Mouse (Mus musculus): Measurements from ENCODE around the gene Olfr410. TPM values are rescaled to one million over a fixed set of nuclear protein-coding genes. Genes with fewer than 3 reads are reported as not detected.

Gene Olfr410
- polyA plus RNA-seq, 1 experiment from 2014 or later = not detected

GRCm38 (mm10) chr11:74283436-74283835 is 54.4 kb downstream of the Olfr410 start, which contains the start of gene Olfr59:
Gene Olfr59, plus strand, starts transcription at chr11:74283736.
- Histone ChIP-seq H3K4me2 (no peak within 1 kb of the TSS), H3K36me3 (no peaks in the 10 kb centered on the region), H3K4me3 (replicated peaks) (no peak within 1 kb of the TSS), H3K9ac (replicated peaks) (no peak within 1 kb of the TSS), H3K27ac (no peak within 1 kb of the TSS), H3K9me3 (peaks cover 13% of the 10 kb centered on the region; the same call in 1 of the 2 replicates), H3K4me1 (replicated peaks) (no peaks in the 10 kb centered on the region), H3K27me3 (no peaks in the 10 kb centered on the region)
- ATAC-seq (ENCODE audit: insufficient number of reproducible peaks, insufficient read depth, low FRiP score, low TSS enrichment, low read depth) = no peak
- 60% methylated on average over 2 of the region's 2 CpGs for WGBS

Other genes with a start within 250 kb of the Olfr410 start
- not detected in 2 replicates for gene Olfr401, start 224.3 kb downstream of the Olfr410 start, polyA plus RNA-seq (2016; fragmentation: Nextera tagmentation; extraction: Ambion mirVana)
- gene Olfr402, start 184.5 kb downstream of the Olfr410 start, polyA plus RNA-seq (2016; fragmentation: Nextera tagmentation; extraction: Ambion mirVana) = not detected in 2 replicates
- not detected in 2 replicates for gene Olfr403, start 151.8 kb downstream of the Olfr410 start, polyA plus RNA-seq (2016; fragmentation: Nextera tagmentation; extraction: Ambion mirVana)
- gene Olfr43, start 126.7 kb downstream of the Olfr410 start, polyA plus RNA-seq (2016; fragmentation: Nextera tagmentation; extraction: Ambion mirVana) = not detected in 2 replicates
- gene Olfr406, start 78.2 kb downstream of the Olfr410 start, polyA plus RNA-seq (2016; fragmentation: Nextera tagmentation; extraction: Ambion mirVana) = not detected in 2 replicates
- gene Olfr59, start 54.3 kb downstream of the Olfr410 start, polyA plus RNA-seq (2016; fragmentation: Nextera tagmentation; extraction: Ambion mirVana) = not detected in 2 replicates
- gene Olfr411, start 14.6 kb upstream of the Olfr410 start, polyA plus RNA-seq (2016; fragmentation: Nextera tagmentation; extraction: Ambion mirVana) = not detected in 2 replicates
- gene Olfr412, start 24.0 kb upstream of the Olfr410 start, polyA plus RNA-seq (2016; fragmentation: Nextera tagmentation; extraction: Ambion mirVana) = not detected in 2 replicates